Mouse (Mus musculus) heart, adult 11 months (tissue): ENCODE data around the gene Ythdc1.
"Not testable (repeated sequence)": the region's sequence is repeated elsewhere in the genome, so short reads cannot be mapped to it uniquely, and the experiment has no call there.

Experiments used
- DNase-seq: peaks from one replicate; pipeline ENCODE4 v3.0.0; 2022

Ythdc1 gene

DNA sequence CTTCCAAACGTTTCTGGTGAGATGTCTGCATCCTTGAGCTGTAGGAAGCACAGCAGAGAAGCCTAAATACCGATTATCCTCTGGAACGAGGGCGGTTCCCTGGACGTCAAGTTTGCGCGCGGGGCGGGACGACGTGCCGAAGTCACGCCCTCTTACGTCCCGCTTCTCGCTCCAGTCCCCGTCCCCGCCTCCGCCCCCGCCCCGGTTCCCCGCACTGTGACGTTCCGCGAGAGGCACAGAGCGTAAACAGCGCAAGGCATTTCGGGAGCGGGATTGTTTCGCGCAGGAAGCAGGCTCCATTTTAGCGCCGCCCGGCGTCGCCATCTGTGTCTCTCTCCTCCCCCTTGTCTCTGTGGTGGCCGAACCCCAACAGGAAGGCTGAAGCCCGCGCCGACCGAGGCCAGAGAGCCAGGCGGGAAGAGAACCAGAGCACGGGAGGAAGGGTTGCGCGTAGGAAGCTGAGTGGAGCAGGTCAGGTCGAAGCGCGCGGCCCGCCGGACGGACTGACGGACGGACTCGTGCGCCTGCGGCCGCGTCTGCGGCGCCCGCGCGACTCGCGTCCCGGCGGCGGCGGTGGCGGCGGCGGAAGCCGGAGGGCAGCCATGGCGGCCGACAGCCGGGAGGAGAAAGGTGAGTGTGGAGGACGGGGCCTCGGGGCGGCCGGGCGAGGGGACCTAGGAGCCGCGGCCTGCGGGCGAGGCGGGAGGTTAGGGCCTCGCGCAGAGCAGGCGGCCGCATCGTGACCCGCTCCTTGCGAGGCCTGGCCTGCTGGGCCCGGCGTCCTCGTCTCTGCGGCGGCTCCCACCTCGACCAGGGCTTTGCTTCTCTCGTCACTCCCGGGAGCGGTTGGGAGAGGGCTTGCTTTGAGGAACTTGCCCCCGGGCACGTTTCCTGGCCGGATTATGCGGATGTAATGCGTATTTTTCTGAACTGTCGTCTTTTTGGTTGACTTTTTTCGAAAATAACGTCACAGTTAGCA, at the start of gene Ythdc1:
Gene Ythdc1 (plus strand): TSS at position 260 of the 979 bp plus-strand sequence.
- DNase-seq = peak; percentile 99

GRCm38 (mm10) chr5:86769015-86769658, 34.9 kb upstream of the Ythdc1 start:
- no peak for DNase-seq

DNA sequence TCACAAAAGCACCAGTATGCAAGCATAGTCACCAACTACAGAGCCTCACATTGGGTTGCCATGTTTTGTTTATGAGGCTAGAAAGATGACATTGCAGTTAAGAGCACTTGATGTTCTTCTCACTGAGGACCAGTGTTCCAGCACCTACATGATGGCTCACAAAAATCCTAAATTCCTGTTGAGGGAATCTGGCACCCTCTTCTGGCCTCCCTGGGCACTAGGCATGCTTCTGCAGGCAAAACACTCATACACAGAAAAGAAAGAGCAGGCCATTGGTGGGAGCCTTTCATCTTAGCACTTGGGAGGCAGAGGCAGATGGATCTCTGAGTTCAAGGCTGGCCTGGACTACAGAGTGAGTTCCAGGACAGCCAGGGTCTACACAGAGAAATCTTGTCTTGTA, 33.0 kb upstream of the Ythdc1 start:
- DNase-seq = no peak

GRCm38 (mm10) chr5:86776941-86777340, 27.1 kb upstream of the Ythdc1 start:
- DNase-seq = no peak

GRCm38 (mm10) chr5:86778471-86778870, 25.6 kb upstream of the Ythdc1 start:
- DNase-seq = no peak

- DNase-seq = no peak
Measured at GRCm38 (mm10) chr5:86783059-86783458, 21.0 kb upstream of the Ythdc1 start.

GRCm38 (mm10) chr5:86784205-86784604, 19.8 kb upstream of the Ythdc1 start:
- DNase-seq = no peak

- no peak for DNase-seq
Measured at GRCm38 (mm10) chr5:86786798-86787197, 17.2 kb upstream of the Ythdc1 start.

DNA sequence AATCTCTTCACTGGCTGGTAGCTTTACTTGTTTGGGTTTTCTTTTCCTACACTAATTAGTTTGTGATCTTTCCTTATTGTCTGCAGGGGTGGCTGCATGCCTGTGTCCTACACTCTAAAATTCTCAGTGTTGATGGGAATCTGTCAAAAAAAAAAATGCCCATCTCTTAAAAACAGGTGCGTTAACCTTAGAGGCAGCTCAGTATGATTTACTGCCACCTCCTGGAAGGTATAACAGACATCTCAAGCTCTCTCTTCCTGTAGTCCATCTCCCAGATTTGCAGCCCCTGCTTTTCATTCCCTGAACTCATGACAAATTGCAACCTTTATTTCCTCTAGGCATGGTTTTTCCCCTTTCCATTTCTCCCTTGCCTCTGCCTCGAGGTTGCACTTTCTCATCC, 14.1 kb upstream of the Ythdc1 start:
- DNase-seq = no peak

DNA sequence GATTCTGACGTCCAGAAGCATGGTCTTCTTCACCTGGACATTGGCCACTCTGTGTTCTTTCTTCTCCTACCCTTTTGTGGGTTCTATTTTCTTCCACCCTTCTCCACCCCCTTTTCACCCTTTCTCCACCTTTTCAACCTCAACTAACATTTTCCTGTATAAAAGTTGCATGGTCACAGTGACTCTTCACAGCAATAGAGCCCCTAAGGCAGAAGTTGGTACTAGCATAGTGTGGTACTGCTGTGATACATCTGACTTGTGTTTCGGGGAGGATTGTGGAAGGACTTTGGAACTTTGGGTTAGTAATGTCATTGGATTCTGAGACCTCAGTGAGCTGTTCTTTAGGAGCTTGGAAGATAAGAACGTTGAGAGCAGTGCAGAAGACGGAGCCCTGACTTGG, 11.8 kb upstream of the Ythdc1 start:
- no peak for DNase-seq

DNA sequence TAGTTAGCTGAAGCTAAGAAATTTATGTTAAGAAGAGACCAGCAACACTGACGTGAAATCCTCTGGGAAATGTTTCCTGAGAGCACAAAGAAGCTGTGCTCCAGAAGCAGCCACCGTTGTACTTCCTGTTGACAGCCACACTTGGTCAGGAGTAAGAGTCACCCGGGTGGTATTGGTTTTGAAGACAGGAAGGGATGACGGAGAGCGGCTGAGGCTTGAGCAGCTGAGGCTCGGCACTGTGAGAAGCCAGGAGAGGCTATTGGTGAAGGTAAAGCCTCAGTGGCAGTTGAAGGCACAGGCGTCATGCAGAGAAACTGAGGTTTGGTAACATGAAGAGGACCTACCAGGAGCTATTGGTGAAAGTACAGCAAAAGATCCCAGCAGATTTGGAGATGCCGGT, 11.2 kb upstream of the Ythdc1 start:
- DNase-seq = peak; percentile 83

- no peak for DNase-seq
Measured at GRCm38 (mm10) chr5:86816795-86817194, 12.8 kb downstream of the Ythdc1 start.

GRCm38 (mm10) chr5:86836378-86836777, 32.4 kb downstream of the Ythdc1 start:
- not testable (repeated sequence) for DNase-seq

DNA sequence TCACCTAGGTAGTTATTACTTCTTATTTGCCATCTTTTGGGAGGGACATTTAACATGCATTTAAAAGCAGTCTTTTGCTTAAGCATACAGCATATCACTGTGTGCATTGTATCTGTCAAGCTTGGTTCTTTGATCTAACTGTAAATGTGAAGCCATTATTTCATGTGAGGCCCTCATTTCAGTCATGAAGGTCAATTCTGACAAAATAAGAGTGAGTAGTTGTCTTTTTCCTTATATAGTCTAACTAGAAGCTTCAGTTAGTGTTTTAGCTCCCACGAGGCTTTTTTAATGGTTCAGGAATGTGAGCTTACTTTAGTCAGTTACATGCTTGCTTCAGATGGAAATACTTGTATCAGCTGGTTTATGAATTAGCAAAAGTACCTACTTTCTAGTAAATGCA, 34.1 kb downstream of the Ythdc1 start:
- DNase-seq = no peak

GRCm38 (mm10) chr5:86839472-86839871, 35.5 kb downstream of the Ythdc1 start:
- no peak for DNase-seq

GRCm38 (mm10) chr5:86840207-86840606, 36.2 kb downstream of the Ythdc1 start:
- no peak for DNase-seq

GRCm38 (mm10) chr5:86841261-86841660, 37.2 kb downstream of the Ythdc1 start:
- not testable (repeated sequence) for DNase-seq

GRCm38 (mm10) chr5:86850104-86850503, 46.1 kb downstream of the Ythdc1 start:
- DNase-seq = no peak

- no peak for DNase-seq
Measured at GRCm38 (mm10) chr5:86851658-86852057, 47.6 kb downstream of the Ythdc1 start.

DNA sequence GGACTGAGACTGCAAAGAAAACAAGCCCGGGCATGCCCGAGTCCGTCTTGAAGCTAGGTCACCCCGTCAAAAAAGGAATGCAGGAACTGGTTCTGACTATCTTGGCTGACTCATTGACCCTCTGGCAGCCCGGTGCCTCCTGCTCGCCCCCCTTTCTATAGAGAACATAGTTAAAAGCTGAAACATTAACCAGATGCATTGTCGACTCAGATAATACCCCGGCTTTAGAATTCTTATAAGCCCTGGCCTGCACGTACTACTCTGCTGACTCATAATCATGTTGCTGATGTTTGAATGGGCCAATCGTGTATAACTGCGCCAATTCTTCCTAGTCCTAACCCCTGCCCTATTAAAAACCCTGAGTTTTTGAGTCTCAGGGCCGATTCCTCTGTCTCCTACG, 52.5 kb downstream of the Ythdc1 start:
- DNase-seq = peak; percentile 82

DNA sequence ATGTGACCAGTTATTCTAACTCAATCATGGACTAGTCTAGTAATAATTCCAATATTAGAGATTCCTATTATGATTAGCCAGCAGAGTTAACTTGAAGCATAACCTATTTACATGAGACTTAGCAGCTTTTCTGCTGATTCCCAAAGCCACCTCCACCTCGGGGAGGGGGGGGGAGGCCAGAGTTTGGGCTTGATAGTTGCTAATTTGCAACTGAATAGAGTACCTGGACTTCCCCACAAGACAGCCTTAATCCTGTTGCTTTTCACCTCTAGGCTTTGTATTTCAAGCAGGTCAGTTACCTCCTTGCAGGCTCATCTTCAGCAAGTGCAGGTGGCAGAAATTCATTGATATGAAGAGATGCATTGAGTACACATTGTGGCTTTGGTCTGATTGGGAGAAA, 53.7 kb downstream of the Ythdc1 start:
- no peak for DNase-seq

- peak; percentile 81 for DNase-seq
Measured at GRCm38 (mm10) chr5:86858336-86858735, 54.3 kb downstream of the Ythdc1 start.

GRCm38 (mm10) chr5:86871877-86872276, 67.9 kb downstream of the Ythdc1 start:
- no peak for DNase-seq
